Mouse (Mus musculus) MEL (cell line): Measurements from ENCODE around the gene Farp2. TPM values are rescaled to one million over a fixed set of nuclear protein-coding genes. Genes with fewer than 3 reads are reported as not detected.

Experiments
- DNase-seq: peaks from one replicate; pipeline ENCODE4 v3.0.0; 2011; ENCODE audit warnings: low read depth, low spot score
- H3K27ac ChIP-seq: 2 replicates; pipeline ENCODE4 v1.5.1; 2012; ENCODE audit warnings: low read depth, mild to moderate bottlenecking, control low read depth, low read length, moderate library complexity; ENCODE audit not compliant: control insufficient read depth
- H3K27me3 ChIP-seq, 2 experiments: fragments of 150-350 bp in 1 of 2; sonication (generic) in 1 of 2; 2 replicates each; pipeline ENCODE4 v1.6.1; 2012; ENCODE audit warnings: low read length in 2 of 2, mild to moderate bottlenecking in 2 of 2, improper control_type of control experiment in 1 of 2, moderate library complexity in 1 of 2; ENCODE audit not compliant: insufficient read depth in 2 of 2, control insufficient read depth in 1 of 2
- H3K36me3 ChIP-seq, 2 experiments: 2 replicates each; pipeline ENCODE4 v1.6.1; 2012 to 2014; ENCODE audit warnings: low read length in 2 of 2, improper control_type of control experiment in 1 of 2, inconsistent platforms in 1 of 2, mild to moderate bottlenecking in 1 of 2; ENCODE audit not compliant: insufficient read depth in 2 of 2, control insufficient read depth in 1 of 2
- H3K4me1 ChIP-seq, 2 experiments: fragments of 150-350 bp in 1 of 2; sonication (generic) in 1 of 2; 2 replicates each; pipeline ENCODE4 v1.6.1; 2012; ENCODE audit warnings: low read length in 2 of 2, improper control_type of control experiment in 1 of 2, mild to moderate bottlenecking in 1 of 2; ENCODE audit not compliant: insufficient read depth in 2 of 2, control insufficient read depth in 1 of 2
- H3K4me3 ChIP-seq, 2 experiments: fragments of 150-350 bp in 1 of 2; sonication (generic) in 1 of 2; 2 replicates each; pipeline ENCODE4 v1.5.1; 2012; ENCODE audit warnings: low read depth in 2 of 2, low read length in 2 of 2, mild to moderate bottlenecking in 2 of 2, moderate library complexity in 2 of 2, control low read depth in 1 of 2, improper control_type of control experiment in 1 of 2; ENCODE audit not compliant: control insufficient read depth in 1 of 2, insufficient read depth in 1 of 2
- H3K79me2 ChIP-seq: 2 replicates; pipeline ENCODE4 v1.6.1; 2012; ENCODE audit warnings: mild to moderate bottlenecking, low read length, moderate library complexity; ENCODE audit not compliant: control insufficient read depth, poor library complexity, insufficient read depth
- H3K9ac ChIP-seq: 2 replicates; pipeline ENCODE4 v1.6.1; 2012; ENCODE audit warnings: low read depth, mild to moderate bottlenecking, control low read depth, low read length, moderate library complexity; ENCODE audit not compliant: control insufficient read depth, poor library complexity, severe bottlenecking
- H3K9me3 ChIP-seq: fragments of 150-350 bp; sonication (generic); replicated peaks from 2 replicates; pipeline ENCODE4 v1.6.1; 2012; ENCODE audit warnings: mild to moderate bottlenecking, low read length, improper control_type of control experiment, moderate library complexity; ENCODE audit not compliant: insufficient read depth
- BHLHE40 ChIP-seq: IDR thresholded peaks from 2 replicates; pipeline ENCODE4 v1.6.1; 2012; ENCODE audit warnings: low read depth, mild to moderate bottlenecking, inconsistent platforms, low read length, improper control_type of control experiment, borderline replicate concordance
- CHD1 ChIP-seq: IDR thresholded peaks from 2 replicates; pipeline ENCODE4 v1.6.1; 2012; ENCODE audit warnings: low read depth, mild to moderate bottlenecking, inconsistent platforms, low read length, improper control_type of control experiment
- CTCF ChIP-seq, 3 experiments: IDR thresholded peaks in 2 of 3; conservative IDR thresholded peaks in 1 of 3; 2 replicates each; pipeline ENCODE4 v1.5.1; 2011 to 2012; ENCODE audit warnings: low read length in 3 of 3, low read depth in 2 of 3, mild to moderate bottlenecking in 2 of 3, improper control_type of control experiment in 1 of 3, inconsistent platforms in 1 of 3, mixed read lengths in 1 of 3, moderate library complexity in 1 of 3; ENCODE audit not compliant: control insufficient read depth in 1 of 3, insufficient read depth in 1 of 3, poor library complexity in 1 of 3, severe bottlenecking in 1 of 3
- ELF1 ChIP-seq: IDR thresholded peaks from 2 replicates; pipeline ENCODE4 v1.6.1; 2014; ENCODE audit warnings: low read depth, mild to moderate bottlenecking, inconsistent platforms, low read length, improper control_type of control experiment, moderate library complexity
- EP300 ChIP-seq, 2 experiments: IDR thresholded peaks; 2 replicates each; pipeline ENCODE4 v1.6.1; 2011; ENCODE audit warnings: improper control_type of control experiment in 2 of 2, low read length in 2 of 2, low read depth in 1 of 2, mild to moderate bottlenecking in 1 of 2
- ETS1 ChIP-seq: IDR thresholded peaks from 2 replicates; pipeline ENCODE4 v1.6.1; 2012; ENCODE audit warnings: low read depth, mild to moderate bottlenecking, inconsistent platforms, low read length, improper control_type of control experiment, moderate library complexity
- GABPA ChIP-seq: IDR thresholded peaks from 2 replicates; pipeline ENCODE4 v1.6.1; 2012; ENCODE audit warnings: low read depth, mild to moderate bottlenecking, inconsistent platforms, low read length, improper control_type of control experiment, moderate library complexity
- GATA1 ChIP-seq: IDR thresholded peaks from 2 replicates; pipeline ENCODE4 v1.6.1; 2011; ENCODE audit warnings: low read depth, low read length, improper control_type of control experiment
- HCFC1 ChIP-seq: IDR thresholded peaks from 2 replicates; pipeline ENCODE4 v1.6.1; 2012; ENCODE audit warnings: low read depth, mild to moderate bottlenecking, inconsistent platforms, low read length, improper control_type of control experiment, moderate library complexity
- JUND ChIP-seq: IDR thresholded peaks from 2 replicates; pipeline ENCODE4 v1.6.1; 2011; ENCODE audit warnings: low read depth, mild to moderate bottlenecking, improper control_type of control experiment, low read length
- KAT2A ChIP-seq: conservative IDR thresholded peaks from 2 replicates; pipeline ENCODE4 v1.6.1; 2012; ENCODE audit warnings: low read depth, low read length, improper control_type of control experiment, inconsistent platforms
- MAFK ChIP-seq: IDR thresholded peaks from 2 replicates; pipeline ENCODE4 v1.6.1; 2011; ENCODE audit warnings: low read depth, mild to moderate bottlenecking, low read length, improper control_type of control experiment, borderline replicate concordance
- MAX ChIP-seq: IDR thresholded peaks from 2 replicates; pipeline ENCODE4 v1.6.1; 2011; ENCODE audit warnings: low read length, improper control_type of control experiment
- MAZ ChIP-seq: IDR thresholded peaks from 2 replicates; pipeline ENCODE4 v1.6.1; 2012; ENCODE audit warnings: low read depth, mild to moderate bottlenecking, inconsistent platforms, low read length, improper control_type of control experiment
- MEF2A ChIP-seq: IDR thresholded peaks from 2 replicates; pipeline ENCODE4 v1.6.1; 2014; ENCODE audit warnings: low read depth, mild to moderate bottlenecking, inconsistent platforms, low read length, improper control_type of control experiment; ENCODE audit not compliant: poor library complexity, insufficient replicate concordance, severe bottlenecking; ENCODE audit errors: extremely low read depth
- MXI1 ChIP-seq: IDR thresholded peaks from 2 replicates; pipeline ENCODE4 v1.6.1; 2011; ENCODE audit warnings: mild to moderate bottlenecking, low read depth, low read length, improper control_type of control experiment
- MYB ChIP-seq: IDR thresholded peaks from 2 replicates; pipeline ENCODE4 v1.6.1; 2011; ENCODE audit warnings: mild to moderate bottlenecking, low read depth, low read length, improper control_type of control experiment
- NELFE ChIP-seq: IDR thresholded peaks from 2 replicates; pipeline ENCODE4 v1.6.1; 2011; ENCODE audit warnings: low read depth, low read length, improper control_type of control experiment
- NRF1 ChIP-seq: IDR thresholded peaks from 2 replicates; pipeline ENCODE4 v1.6.1; 2014; ENCODE audit warnings: low read depth, mild to moderate bottlenecking, inconsistent platforms, low read length, improper control_type of control experiment, moderate library complexity; ENCODE audit not compliant: poor library complexity, insufficient read depth, severe bottlenecking
- POLR2AphosphoS2 ChIP-seq: IDR thresholded peaks from 2 replicates; pipeline ENCODE4 v1.6.1; 2011; ENCODE audit warnings: low read length, improper control_type of control experiment
- POLR2AphosphoS5 ChIP-seq: IDR thresholded peaks from 2 replicates; pipeline ENCODE4 v1.6.1; 2012; ENCODE audit warnings: low read depth, borderline replicate concordance, mild to moderate bottlenecking, inconsistent platforms, low read length, moderate library complexity, mixed read lengths
- RAD21 ChIP-seq: IDR thresholded peaks from 2 replicates; pipeline ENCODE4 v1.6.1; 2011; ENCODE audit warnings: mild to moderate bottlenecking, low read depth, low read length, improper control_type of control experiment
- SIN3A ChIP-seq: IDR thresholded peaks from 2 replicates; pipeline ENCODE4 v1.6.1; 2012; ENCODE audit warnings: low read length, improper control_type of control experiment, inconsistent platforms
- SMC3 ChIP-seq: IDR thresholded peaks from 2 replicates; pipeline ENCODE4 v1.6.1; 2011; ENCODE audit warnings: low read depth, low read length, improper control_type of control experiment
- TAL1 ChIP-seq: IDR thresholded peaks from 2 replicates; pipeline ENCODE4 v1.6.1; 2012; ENCODE audit warnings: mild to moderate bottlenecking, inconsistent platforms, low read length, moderate library complexity, mixed read lengths
- TBP ChIP-seq: IDR thresholded peaks from 2 replicates; pipeline ENCODE4 v1.8.0; 2011; ENCODE audit warnings: low read depth, low read length, improper control_type of control experiment
- TCF12 ChIP-seq: IDR thresholded peaks from 2 replicates; pipeline ENCODE4 v1.6.1; 2014; ENCODE audit warnings: low read depth, mild to moderate bottlenecking, inconsistent platforms, low read length, improper control_type of control experiment, moderate library complexity
- UBTF ChIP-seq: IDR thresholded peaks from 2 replicates; pipeline ENCODE4 v1.6.1; 2012; ENCODE audit warnings: low read depth, mild to moderate bottlenecking, inconsistent platforms, low read length, improper control_type of control experiment, moderate library complexity, borderline replicate concordance; ENCODE audit not compliant: insufficient read depth
- USF1 ChIP-seq: IDR thresholded peaks from 2 replicates; pipeline ENCODE4 v1.6.1; 2014; ENCODE audit warnings: low read depth, mild to moderate bottlenecking, inconsistent platforms, low read length, improper control_type of control experiment, moderate library complexity
- USF2 ChIP-seq, 2 experiments: IDR thresholded peaks; 2 replicates each; pipeline ENCODE4 v1.6.1; 2011 to 2012; ENCODE audit warnings: improper control_type of control experiment in 2 of 2, low read length in 2 of 2, borderline replicate concordance in 1 of 2, inconsistent platforms in 1 of 2, low read depth in 1 of 2, mild to moderate bottlenecking in 1 of 2; ENCODE audit not compliant: insufficient read depth in 1 of 2
- ZC3H11A ChIP-seq: IDR thresholded peaks from 2 replicates; pipeline ENCODE4 v1.6.1; 2012; ENCODE audit warnings: low read depth, mild to moderate bottlenecking, inconsistent platforms, low read length, improper control_type of control experiment
- ZKSCAN1 ChIP-seq: IDR thresholded peaks from 2 replicates; pipeline ENCODE4 v1.6.1; 2012; ENCODE audit warnings: low read depth, mild to moderate bottlenecking, inconsistent platforms, low read length, improper control_type of control experiment, moderate library complexity
- ZMIZ1 ChIP-seq: IDR thresholded peaks from 2 replicates; pipeline ENCODE4 v1.6.1; 2012; ENCODE audit warnings: low read depth, mild to moderate bottlenecking, inconsistent platforms, low read length, improper control_type of control experiment, moderate library complexity
- ZNF384 ChIP-seq: IDR thresholded peaks from 2 replicates; pipeline ENCODE4 v1.6.1; 2012; ENCODE audit warnings: low read depth, mild to moderate bottlenecking, inconsistent platforms, low read length, improper control_type of control experiment
- polyA plus RNA-seq, 2 experiments: library from polyadenylated mRNA; stranded (reverse) in 1 of 2; unstranded in 1 of 2; fragments of >175 nt in 1 of 2; fragments of >200 nt in 1 of 2; gene quantifications; 2 replicates each; pipeline versions ENCODE4 v1.2.1 to v1.2.4; 2012; ENCODE audit warnings: low replicate concordance in 2 of 2, low read depth in 1 of 2; ENCODE audit not compliant: insufficient read length in 2 of 2, insufficient read depth in 1 of 2, missing spikeins in 1 of 2
- total RNA-seq: library from RNA; depleted of rRNA; stranded (reverse); fragments of 300-350 nt; gene quantifications from 2 replicates; pipeline ENCODE4 v1.2.3, GENCODE M21; 2012

The Farp2 gene
- total and polyA plus RNA-seq, 3 experiments, result 9.7 to 12.0 TPM; not detected in 1

- H3K79me2 ChIP-seq, result peaks cover 73% of the 10 kb centered on the region
- peak overlapping the region; percentile 91 for H3K9ac ChIP-seq
- peak overlapping the region; percentile 82 to 86 for H3K4me3 ChIP-seq
- peak; percentile 99 for DNase-seq
- H3K27me3 ChIP-seq, result no peaks in the 10 kb centered on the region
- peaks cover 4 to 54% of the 10 kb centered on the region in 2 experiments for H3K36me3 ChIP-seq
- H3K9me3 ChIP-seq, result no peaks in the 10 kb centered on the region
- H3K27ac ChIP-seq, result peak overlapping the region; percentile 96
- H3K4me1 ChIP-seq, result peaks cover 15 to 28% of the 10 kb centered on the region in 2 experiments
- TF ChIP-seq TCF12 (peak; percentile 68; the same call in 1 of the 2 replicates), RAD21 (no peak), BHLHE40 (peak; percentile 14; the same call in 1 of the 2 replicates), ZMIZ1 (no peak; the same call in 1 of the 2 replicates), CHD1 (peak; percentile 19; the same call in 1 of the 2 replicates), KAT2A (peak; percentile 19; the same call in 1 of the 2 replicates), NELFE (peak; percentile 34; the same call in 1 of the 2 replicates), MAX (peak; percentile 92), SIN3A (peak; percentile 24), UBTF (no peak), GABPA (peak; percentile 77; the same call in 1 of the 2 replicates), MAZ (peak; percentile 97), POLR2AphosphoS2 (peak; percentile 18), MAFK (no peak), SMC3 (no peak), USF1 (peak; percentile 97), MXI1 (peak; percentile 81), EP300 (IDR thresholded peaks at IDR 0.05; ENCODE audit: low read depth in 1 of 2, low read length in 2 of 2) (peak; percentile 27 to 75; a peak in 3 of 4 replicates), ZNF384 (no peak), ZKSCAN1 (no peak), TBP (no peak), ELF1 (peak; percentile 53; the same call in 1 of the 2 replicates), MEF2A (no peak), CTCF (IDR thresholded peaks at IDR 0.05 in 2 of 3, conservative IDR thresholded peaks at IDR 0.05 in 1 of 3; ENCODE audit: control insufficient read depth in 1 of 3, insufficient read depth in 1 of 3, low read depth in 2 of 3, low read length in 3 of 3, poor library complexity in 1 of 3, severe bottlenecking in 1 of 3) (peak in 2 of 3 experiments; percentile 57 to 64; a peak in 4 of 6 replicates), NRF1 (0 out of 2 replicates have a peak, but pooled peaks have one; percentile 15), JUND (no peak), ZC3H11A (no peak), GATA1 (peak; percentile 36; the same call in 1 of the 2 replicates), MYB (no peak; the same call in 1 of the 2 replicates), TAL1 (peak; percentile 74), HCFC1 (peak; percentile 83; the same call in 1 of the 2 replicates), USF2 (IDR thresholded peaks at IDR 0.05; ENCODE audit: borderline replicate concordance in 1 of 2, insufficient read depth in 1 of 2, low read depth in 1 of 2, low read length in 2 of 2) (peak; percentile 72 to 87; a peak in 3 of 4 replicates), ETS1 (peak; percentile 39), POLR2AphosphoS5 (no peak)
These were observed 33.9 kb upstream of the Farp2 start for GRCm38 (mm10) chr1:93477758-93478585.
